Comparison of ENCODE assay signal across 12 mouse cellular contexts in the genomic region with DNA sequence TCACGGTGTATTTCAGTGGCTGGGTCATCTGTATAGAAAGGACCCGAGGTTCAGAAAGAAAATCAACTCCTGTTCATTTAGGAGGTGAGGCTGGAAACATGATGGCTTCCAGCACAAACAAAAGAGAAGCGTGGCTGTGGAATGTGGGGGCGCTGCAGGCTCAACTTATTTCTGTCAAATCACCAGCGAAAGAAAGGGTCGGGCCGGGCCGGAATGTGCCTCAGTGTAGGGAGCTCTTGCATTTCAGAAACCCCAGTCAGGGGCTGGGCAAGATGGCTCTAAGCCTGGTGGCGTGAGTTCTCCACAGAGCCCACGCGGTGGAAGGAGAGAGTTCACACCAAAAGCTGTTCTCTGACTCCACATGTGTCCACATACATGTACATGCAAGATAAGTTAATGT. TPM values are rescaled to one million over a fixed set of nuclear protein-coding genes. Genes with fewer than 3 reads are reported as not detected.
A peak's percentile ranks its signal among the peaks of the same experiment; 100 is the strongest.
DNase-seq lines count a peak whose midpoint lies in the region; ATAC-seq and TF ChIP-seq lines count a peak whose summit lies in the region.
"Had no signal": no experiment of that assay in that cellular context is flagged by ENCODE, and none has a peak within 500 bp of the region (broad histone marks: within the 10 kb centered on the region; RNA-seq: fewer than 3 reads in every experiment).

No protein-coding gene starts in this region.

- no peak for ATAC-seq in kidney, postnatal 0 days (replicated peaks; ENCODE audit: low FRiP score, low read depth)
- ATAC-seq in hindbrain, postnatal 0 days: no peak
- ATAC-seq in liver, embryonic 16.5 days (ENCODE audit: low read depth): no peak

- no peaks in the 10 kb centered on the region for H3K36me3 ChIP-seq in kidney, postnatal 0 days (ENCODE audit: insufficient read depth, low read length)
- H3K36me3 ChIP-seq in hindbrain, postnatal 0 days (ENCODE audit: insufficient read depth, low read length): no peaks in the 10 kb centered on the region
- H3K36me3 ChIP-seq in liver, embryonic 16.5 days (ENCODE audit: control insufficient read depth, insufficient read depth): no peaks in the 10 kb centered on the region
- H3K36me3 ChIP-seq in thymus, adult 2 months (ENCODE audit: control insufficient read depth, insufficient read depth, low read length): no peaks in the 10 kb centered on the region

- TF ChIP-seq POLR2A in thymus, adult 2 months (IDR thresholded peaks at IDR 0.05; ENCODE audit: control insufficient read depth, extremely low read depth, insufficient read depth, low read length, poor library complexity): no peak

- peaks cover 14% of the 10 kb centered on the region; the same call in 1 of the 2 replicates for H3K4me1 ChIP-seq in kidney, postnatal 0 days (replicated peaks; ENCODE audit: insufficient read depth, low read length)
- H3K4me1 ChIP-seq in hindbrain, postnatal 0 days (ENCODE audit: insufficient read depth, low read length): no peaks in the 10 kb centered on the region
- no peaks in the 10 kb centered on the region; the same call in none of the 2 replicates for H3K4me1 ChIP-seq in liver, embryonic 16.5 days (ENCODE audit: control insufficient read depth, low read depth, low read length)
- no peaks in the 10 kb centered on the region for H3K4me1 ChIP-seq in thymus, adult 2 months (replicated peaks; ENCODE audit: control insufficient read depth, insufficient read depth, low read length)

- DNase-seq in kidney, postnatal 0 days (ENCODE audit: low spot score): peak; percentile 77
- no peak for DNase-seq in kidney, adult 11 months
- DNase-seq in embryo, embryonic 11 days: peak; percentile 58
- peak; percentile 27 for DNase-seq in hindbrain, postnatal 0 days (ENCODE audit: low spot score)
- no peak for DNase-seq in T-cell, adult 2 months (ENCODE audit: low spot score)
- DNase-seq in adrenal gland, postnatal 4 days (ENCODE audit: low spot score in 2 of 2): no peak
- DNase-seq in thymus, adult 2 months: no peak
- DNase-seq: adrenal gland, postnatal 25 days; cerebellum, postnatal 36 days; heart, postnatal 36 days; thymus, postnatal 4 days had no signal

- H3K9me3 ChIP-seq in kidney, postnatal 0 days (replicated peaks; ENCODE audit: low read length): no peaks in the 10 kb centered on the region
- no peaks in the 10 kb centered on the region for H3K9me3 ChIP-seq in hindbrain, postnatal 0 days (ENCODE audit: low read length)
- no peaks in the 10 kb centered on the region for H3K9me3 ChIP-seq in liver, embryonic 16.5 days (replicated peaks; ENCODE audit: control insufficient read depth, low read length)

- no peak overlapping the region for H3K4me3 ChIP-seq in kidney, postnatal 0 days (replicated peaks; ENCODE audit: low read depth, low read length)
- no peak overlapping the region for H3K4me3 ChIP-seq in hindbrain, postnatal 0 days (ENCODE audit: low read length)
- H3K4me3 ChIP-seq in liver, embryonic 16.5 days (ENCODE audit: low read depth, low read length): no peak overlapping the region
- H3K4me3 ChIP-seq in thymus, adult 2 months (ENCODE audit: control insufficient read depth, insufficient read depth, low read length): no peak overlapping the region

- H3K27ac ChIP-seq in kidney, postnatal 0 days: peak overlapping the region; percentile 50
- H3K27ac ChIP-seq in hindbrain, postnatal 0 days: no peak overlapping the region
- peak overlapping the region; percentile 69 for H3K27ac ChIP-seq in liver, embryonic 16.5 days (ENCODE audit: low read length)
- H3K27ac ChIP-seq in thymus, adult 2 months (ENCODE audit: control insufficient read depth, insufficient read depth, low read length): no peak overlapping the region

- 22% methylated on average over 11 of the region's 11 CpGs for WGBS in kidney, postnatal 0 days
- WGBS in hindbrain, postnatal 0 days: 39% methylated on average over 11 of the region's 11 CpGs
- WGBS in liver, embryonic 16.5 days (ENCODE audit: insufficient replicate concordance): 51% methylated on average over 11 of the region's 11 CpGs
- WGBS in thymus, adult 2 months: 91% methylated on average over 11 of the region's 11 CpGs

- no peak overlapping the region for H3K4me2 ChIP-seq in kidney, postnatal 0 days (ENCODE audit: low read length)
- no peak overlapping the region for H3K4me2 ChIP-seq in hindbrain, postnatal 0 days (ENCODE audit: low read depth, low read length)
- H3K4me2 ChIP-seq in liver, embryonic 16.5 days (ENCODE audit: low read depth, low read length): no peak overlapping the region

- no peaks in the 10 kb centered on the region for H3K27me3 ChIP-seq in kidney, postnatal 0 days (ENCODE audit: insufficient read depth, low read length)
- no peaks in the 10 kb centered on the region for H3K27me3 ChIP-seq in hindbrain, postnatal 0 days (ENCODE audit: insufficient read depth, low read length)
- H3K27me3 ChIP-seq in liver, embryonic 16.5 days (ENCODE audit: control insufficient read depth, insufficient read depth, low read depth, low read length): no peaks in the 10 kb centered on the region
- H3K27me3 ChIP-seq in thymus, adult 2 months (ENCODE audit: control insufficient read depth, insufficient read depth, low read length): peaks cover 2% of the 10 kb centered on the region; the same call in 1 of the 2 replicates

- no peak overlapping the region for H3K9ac ChIP-seq in kidney, postnatal 0 days (ENCODE audit: low read depth, low read length)
- H3K9ac ChIP-seq in hindbrain, postnatal 0 days (replicated peaks; ENCODE audit: low read length): no peak overlapping the region
- no peak overlapping the region for H3K9ac ChIP-seq in liver, embryonic 16.5 days (ENCODE audit: low read depth, low read length)

- TF ChIP-seq CTCF in kidney, postnatal 0 days (IDR thresholded peaks at IDR 0.05; ENCODE audit: low read depth): peak; percentile 42; the same call in 1 of the 2 replicates
- TF ChIP-seq CTCF in hindbrain, postnatal 0 days (IDR thresholded peaks at IDR 0.05; ENCODE audit: low read depth): 0 out of 2 replicates have a peak, but pooled peaks have one; percentile 16
- TF ChIP-seq CTCF in thymus, adult 2 months (IDR thresholded peaks at IDR 0.05; ENCODE audit: borderline replicate concordance, control insufficient read depth, extremely low read depth, insufficient read depth, low read length, poor library complexity): no peak

RNA-seq across cellular contexts. Expression of gene Lima1, which starts 13.3 kb away (rescaled TPM):
- polyA plus RNA-seq in kidney, postnatal 0 days (2015; fragmentation: Nextera tagmentation; extraction: Ambion mirVana): 42.8 and 51.6 TPM in 2 replicates
- 5.8 and 6.9 TPM in 2 replicates for total RNA-seq in hindbrain, postnatal 0 days (2014; rRNA removed)
- polyA plus RNA-seq in hindbrain, postnatal 0 days (2015; fragmentation: Nextera tagmentation; extraction: Ambion mirVana): 8.0 and 10.4 TPM in 2 replicates
- 12.2 and 14.2 TPM in 2 replicates for polyA plus RNA-seq in liver, embryonic 16.5 days (2015; fragmentation: Nextera tagmentation; extraction: Ambion mirVana)
- total RNA-seq in adrenal gland, postnatal 4 days (2021): 10 to 100 TPM; 51.0 to 51.9 TPM
- polyA plus RNA-seq in thymus, adult 2 months (2012; rRNA removed): 11.0 and 12.3 TPM in 2 replicates

Comparison
In these comparisons a context has a peak if more than half of its experiments do, and no peak if none do; other contexts are left out.
1. DNase-seq: peak in kidney, postnatal 0 days (single experiment), embryo, embryonic 11 days (single experiment) and hindbrain, postnatal 0 days (single experiment); none in kidney, adult 11 months (single experiment), T-cell, adult 2 months (single experiment), adrenal gland, postnatal 4 days (0 of 2) and thymus, adult 2 months (single experiment).
2. H3K27ac ChIP-seq: peak in kidney, postnatal 0 days (single experiment) and liver, embryonic 16.5 days (single experiment); none in hindbrain, postnatal 0 days (single experiment) and thymus, adult 2 months (single experiment).